Mouse (Mus musculus): ENCODE results near the gene Vmn1r61. TPM values are rescaled to one million over a fixed set of nuclear protein-coding genes. Genes with fewer than 3 reads are reported as not detected.

The Vmn1r61 gene
- total RNA-seq (2023) = not detected

DNA sequence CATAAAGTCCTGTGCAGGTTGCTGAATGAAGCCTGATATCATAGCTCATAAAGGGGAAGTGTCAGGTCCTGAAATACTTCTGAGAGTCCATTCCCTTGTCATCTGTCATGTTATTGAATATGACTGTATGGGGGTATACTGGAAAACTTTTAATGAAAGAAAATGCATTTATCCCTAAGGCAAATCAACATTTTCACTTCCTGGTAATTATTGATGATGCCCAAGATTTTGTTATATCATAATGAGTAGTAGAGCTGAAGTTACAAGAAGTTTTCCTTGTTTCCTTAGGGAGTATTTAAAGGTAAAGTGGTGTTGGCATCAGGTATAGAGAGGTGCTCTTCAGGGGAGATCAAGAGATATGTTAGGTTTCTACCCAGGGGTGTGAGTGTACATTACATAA lies at the start of gene Vmn1r61:
TSS of gene Vmn1r61 (minus strand) at position 101 of the 400 bp plus-strand sequence.

Other genes with a start within 250 kb of the Vmn1r61 start
- gene Vmn1r58, start 199.9 kb downstream of the Vmn1r61 start, total RNA-seq (2023) = under 1 TPM in 1 of 2 experiments, not detected in 1; 0.09 TPM
- not detected for gene Vmn1r59, start 156.5 kb downstream of the Vmn1r61 start, total RNA-seq (2023)
- not detected for gene Vmn2r28, start 119.3 kb downstream of the Vmn1r61 start, total RNA-seq (2023)
- gene Vmn1r60, start 66.0 kb downstream of the Vmn1r61 start, total RNA-seq (2023) = not detected
- gene Vmn1r62, start 60.3 kb upstream of the Vmn1r61 start, total RNA-seq (2023) = not detected
- gene Vmn1r63, start 192.2 kb upstream of the Vmn1r61 start, total RNA-seq (2023) = not detected